In the genomic region with DNA sequence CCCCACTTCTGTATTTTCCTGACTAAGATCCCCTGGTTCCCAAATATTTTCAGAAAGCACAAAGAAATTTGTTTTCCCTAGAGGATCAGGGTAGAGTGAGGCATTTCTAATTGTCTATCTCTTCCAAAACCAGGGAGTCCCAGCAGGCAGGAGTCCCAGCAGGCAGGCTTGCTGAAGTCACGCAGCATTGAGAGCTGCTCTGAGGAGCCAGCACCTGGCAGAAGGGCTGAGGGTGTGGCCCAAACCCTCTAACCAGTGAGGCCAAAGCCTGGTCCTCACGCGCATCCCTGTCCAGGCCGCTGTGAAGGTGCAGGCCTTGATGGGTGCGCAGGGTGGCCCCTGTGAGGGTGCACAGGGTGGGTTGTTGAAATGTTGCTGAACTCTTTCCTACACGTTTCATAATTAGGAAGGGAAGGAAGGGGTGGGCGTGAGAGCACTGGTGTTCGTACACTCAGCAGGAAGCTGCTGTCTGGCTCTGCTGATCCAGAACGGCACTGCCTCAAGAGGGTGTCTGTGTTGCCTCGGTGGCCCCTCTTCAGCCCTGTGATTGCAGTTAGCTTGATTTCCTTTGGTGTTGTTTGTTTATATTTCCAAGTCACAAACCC, we compare ENCODE assay signal across 9 mouse cellular contexts. TPM values are rescaled to one million over a fixed set of nuclear protein-coding genes. Genes with fewer than 3 reads are reported as not detected.
DNase-seq lines count a peak whose midpoint lies in the region; ATAC-seq lines count a peak whose summit lies in the region.
"Had no signal": no experiment of that assay in that cellular context is flagged by ENCODE, and none has a peak within 500 bp of the region (broad histone marks: within the 10 kb centered on the region; RNA-seq: fewer than 3 reads in every experiment).

No protein-coding gene starts in this region.

- intact Hi-C loops in heart, postnatal 25 days (cut with DNase I), result no loop called here

- DNase-seq in heart, adult 18-20 months, result peak; percentile 24 to 40
- DNase-seq in heart, postnatal 25 days (ENCODE audit: low spot score), result no peak
- peak; percentile 89 for DNase-seq in A20 (ENCODE audit: low read depth, low spot score)
- peak; percentile 61 for DNase-seq in lung, postnatal 25 days (ENCODE audit: low spot score)
- no peak for DNase-seq in forebrain, embryonic 14.5 days (ENCODE audit: low spot score)
- DNase-seq in forebrain, embryonic 11.5 days (ENCODE audit: low spot score), result no peak
- DNase-seq in embryo, embryonic 10.5 days (ENCODE audit: low spot score), result no peak

- no peak overlapping the region for H3K4me2 ChIP-seq in heart, embryonic 15.5 days
- no peak overlapping the region for H3K4me2 ChIP-seq in forebrain, embryonic 14.5 days (ENCODE audit: low read length)
- no peak overlapping the region for H3K4me2 ChIP-seq in forebrain, embryonic 11.5 days (ENCODE audit: low read depth, low read length, severe bottlenecking)
- H3K4me2 ChIP-seq: neural tube, embryonic 13.5 days had no signal

- WGBS in heart, embryonic 15.5 days, result 64% methylated on average over 10 of the region's 10 CpGs
- WGBS in forebrain, embryonic 14.5 days, result 86% methylated on average over 10 of the region's 10 CpGs
- 90% methylated on average over 10 of the region's 10 CpGs for WGBS in forebrain, embryonic 11.5 days

- H3K9me3 ChIP-seq in heart, embryonic 15.5 days (replicated peaks), result no peaks in the 10 kb centered on the region
- no peaks in the 10 kb centered on the region for H3K9me3 ChIP-seq in forebrain, embryonic 14.5 days (replicated peaks; ENCODE audit: control insufficient read depth, low read length)
- H3K9me3 ChIP-seq in forebrain, embryonic 11.5 days (ENCODE audit: control insufficient read depth, low read length), result no peaks in the 10 kb centered on the region
- H3K9me3 ChIP-seq: neural tube, embryonic 13.5 days had no signal

- H3K4me1 ChIP-seq in heart, embryonic 15.5 days (replicated peaks), result peaks cover 20% of the 10 kb centered on the region
- H3K4me1 ChIP-seq in forebrain, embryonic 14.5 days (ENCODE audit: control insufficient read depth, insufficient read depth, low read length), result no peaks in the 10 kb centered on the region
- no peaks in the 10 kb centered on the region for H3K4me1 ChIP-seq in forebrain, embryonic 11.5 days (replicated peaks; ENCODE audit: control insufficient read depth, insufficient read depth, low read length)

- H3K27ac ChIP-seq in heart, embryonic 15.5 days, result 0 out of 2 replicates have a peak overlapping the region, but pooled peaks have one; percentile 37
- H3K27ac ChIP-seq in forebrain, embryonic 14.5 days (ENCODE audit: low read depth, low read length), result no peak overlapping the region
- H3K27ac ChIP-seq in forebrain, embryonic 11.5 days (ENCODE audit: low read depth, low read length), result no peak overlapping the region
- H3K27ac ChIP-seq: neural tube, embryonic 13.5 days had no signal

- no peak for ATAC-seq in heart, embryonic 15.5 days (replicated peaks; ENCODE audit: insufficient number of reproducible peaks, insufficient read depth, low FRiP score, low read depth)
- no peak for ATAC-seq in forebrain, embryonic 14.5 days
- no peak for ATAC-seq in forebrain, embryonic 11.5 days (replicated peaks; ENCODE audit: low FRiP score)

- H3K4me3 ChIP-seq in heart, embryonic 15.5 days, result no peak overlapping the region
- H3K4me3 ChIP-seq in forebrain, embryonic 14.5 days (ENCODE audit: low read depth, low read length), result no peak overlapping the region
- H3K4me3 ChIP-seq in forebrain, embryonic 11.5 days (ENCODE audit: low read depth, low read length), result no peak overlapping the region
- H3K4me3 ChIP-seq: neural tube, embryonic 13.5 days had no signal

- no peak overlapping the region for H3K9ac ChIP-seq in heart, embryonic 15.5 days
- H3K9ac ChIP-seq in forebrain, embryonic 14.5 days (ENCODE audit: low read length), result no peak overlapping the region
- no peak overlapping the region for H3K9ac ChIP-seq in forebrain, embryonic 11.5 days (ENCODE audit: low read length)
- H3K9ac ChIP-seq: neural tube, embryonic 13.5 days had no signal

- peaks cover 50% of the 10 kb centered on the region for H3K36me3 ChIP-seq in heart, embryonic 15.5 days
- H3K36me3 ChIP-seq in forebrain, embryonic 14.5 days (ENCODE audit: control insufficient read depth, insufficient read depth, low read length), result peaks cover 79% of the 10 kb centered on the region
- peaks cover 12% of the 10 kb centered on the region for H3K36me3 ChIP-seq in forebrain, embryonic 11.5 days (ENCODE audit: control insufficient read depth, insufficient read depth, low read length)

- H3K27me3 ChIP-seq in heart, embryonic 15.5 days, result no peaks in the 10 kb centered on the region
- H3K27me3 ChIP-seq in forebrain, embryonic 14.5 days (replicated peaks; ENCODE audit: control insufficient read depth, insufficient read depth, low read length), result no peaks in the 10 kb centered on the region
- no peaks in the 10 kb centered on the region for H3K27me3 ChIP-seq in forebrain, embryonic 11.5 days (ENCODE audit: control insufficient read depth, insufficient read depth, low read length)
- H3K27me3 ChIP-seq: neural tube, embryonic 13.5 days had no signal

RNA-seq across cellular contexts. Expression of a gene that starts 20.3 kb away (rescaled TPM):
- 10 to 100 TPM; 75.4 to 75.8 TPM for total RNA-seq in heart, adult 18-20 months (2021)
- 10 to 100 TPM; 75.8 to 78.4 TPM for total RNA-seq in heart, postnatal 25 days (2021)
- 59.2 and 60.3 TPM in 2 replicates for polyA plus RNA-seq in heart, embryonic 15.5 days (2015; fragmentation: Nextera tagmentation; extraction: Ambion mirVana)
- 178 and 201 TPM in 2 replicates for polyA plus RNA-seq in forebrain, embryonic 14.5 days (2014; fragmentation: Nextera tagmentation; extraction: Ambion mirVana)
- 139 and 144 TPM in 2 replicates for polyA plus RNA-seq in forebrain, embryonic 11.5 days (2014; fragmentation: Nextera tagmentation; extraction: Ambion mirVana)

RNA-seq across cellular contexts. Expression of a gene that starts 27.3 kb away (rescaled TPM):
- 10 to 100 TPM; 16.6 to 17.2 TPM for total RNA-seq in heart, adult 18-20 months (2021)
- total RNA-seq in heart, postnatal 25 days (2021), result 10 to 100 TPM; 16.0 to 16.5 TPM
- polyA plus RNA-seq in heart, embryonic 15.5 days (2015; fragmentation: Nextera tagmentation; extraction: Ambion mirVana), result 25.5 and 29.0 TPM in 2 replicates
- 94.2 and 107 TPM in 2 replicates for polyA plus RNA-seq in forebrain, embryonic 14.5 days (2014; fragmentation: Nextera tagmentation; extraction: Ambion mirVana)
- 41.5 and 47.9 TPM in 2 replicates for polyA plus RNA-seq in forebrain, embryonic 11.5 days (2014; fragmentation: Nextera tagmentation; extraction: Ambion mirVana)

RNA-seq across cellular contexts. Expression of a gene that starts 27.5 kb away (rescaled TPM):
- total RNA-seq in heart, adult 18-20 months (2021), result 10 to 100 TPM; 41.0 to 42.8 TPM
- 10 to 100 TPM; 44.4 to 46.8 TPM for total RNA-seq in heart, postnatal 25 days (2021)
- polyA plus RNA-seq in heart, embryonic 15.5 days (2015; fragmentation: Nextera tagmentation; extraction: Ambion mirVana), result 52.6 and 58.9 TPM in 2 replicates
- polyA plus RNA-seq in forebrain, embryonic 14.5 days (2014; fragmentation: Nextera tagmentation; extraction: Ambion mirVana), result 147 and 180 TPM in 2 replicates
- 151 TPM in 2 replicates for polyA plus RNA-seq in forebrain, embryonic 11.5 days (2014; fragmentation: Nextera tagmentation; extraction: Ambion mirVana)

RNA-seq across cellular contexts. Expression of a gene that starts 37.7 kb away (rescaled TPM):
- not detected for total RNA-seq in heart, adult 18-20 months (2021)
- not detected for total RNA-seq in heart, postnatal 25 days (2021)
- polyA plus RNA-seq in heart, embryonic 15.5 days (2015; fragmentation: Nextera tagmentation; extraction: Ambion mirVana), result 0.24 and 0.81 TPM in 2 replicates
- not detected in 2 replicates for polyA plus RNA-seq in forebrain, embryonic 14.5 days (2014; fragmentation: Nextera tagmentation; extraction: Ambion mirVana)
- 0.24 TPM in 1 of 2 replicates, not detected in the other for polyA plus RNA-seq in forebrain, embryonic 11.5 days (2014; fragmentation: Nextera tagmentation; extraction: Ambion mirVana)
- polyA plus RNA-seq: neural tube, embryonic 13.5 days had no signal

RNA-seq across cellular contexts. Expression of a gene that starts 55.2 kb away (rescaled TPM):
- 100 to 1,000 TPM; 253 to 273 TPM for total RNA-seq in heart, adult 18-20 months (2021)
- 100 to 1,000 TPM; 294 to 314 TPM for total RNA-seq in heart, postnatal 25 days (2021)
- polyA plus RNA-seq in heart, embryonic 15.5 days (2015; fragmentation: Nextera tagmentation; extraction: Ambion mirVana), result 1,051 and 1,154 TPM in 2 replicates
- polyA plus RNA-seq in forebrain, embryonic 14.5 days (2014; fragmentation: Nextera tagmentation; extraction: Ambion mirVana), result 732 and 818 TPM in 2 replicates
- 620 and 659 TPM in 2 replicates for polyA plus RNA-seq in forebrain, embryonic 11.5 days (2014; fragmentation: Nextera tagmentation; extraction: Ambion mirVana)

Comparison
In these comparisons a context has a peak if more than half of its experiments do, and no peak if none do; other contexts are left out.
1. DNase-seq: peak in heart, adult 18-20 months (2 of 2), A20 (single experiment) and lung, postnatal 25 days (single experiment); none in heart, postnatal 25 days (single experiment), forebrain, embryonic 14.5 days (single experiment), forebrain, embryonic 11.5 days (single experiment) and embryo, embryonic 10.5 days (single experiment).